In genomic region chr12:87410999-87411398, GRCm38 (mm10) we compare ENCODE assay signal across 16 mouse cellular contexts. TPM values are rescaled to one million over a fixed set of nuclear protein-coding genes. Genes with fewer than 3 reads are reported as not detected.
A peak's percentile ranks its signal among the peaks of the same experiment; 100 is the strongest.
DNase-seq lines count a peak whose midpoint lies in the region; ATAC-seq and TF ChIP-seq lines count a peak whose summit lies in the region.
"Had no signal": no experiment of that assay in that cellular context is flagged by ENCODE, and none has a peak within 500 bp of the region (broad histone marks: within the 10 kb centered on the region; RNA-seq: fewer than 3 reads in every experiment).

No protein-coding gene starts in this region.

- H3K27ac ChIP-seq in heart, postnatal 0 days (ENCODE audit: low read depth), result no peak overlapping the region
- H3K27ac ChIP-seq in heart, embryonic 10.5 days, result no peak overlapping the region
- H3K27ac ChIP-seq: embryonic facial prominence, embryonic 12.5 days; midbrain, embryonic 15.5 days had no signal

- peaks cover 20% of the 10 kb centered on the region for H3K4me1 ChIP-seq in heart, postnatal 0 days (ENCODE audit: control insufficient read depth, insufficient read depth)
- peaks cover 23% of the 10 kb centered on the region for H3K4me1 ChIP-seq in heart, embryonic 10.5 days
- peaks cover 52% of the 10 kb centered on the region for H3K4me1 ChIP-seq in megakaryocyte, embryonic 14.5 days
- H3K4me1 ChIP-seq: midbrain, embryonic 15.5 days had no signal

- 14% methylated on average over 7 of the region's 7 CpGs for WGBS in heart, postnatal 0 days
- WGBS in heart, embryonic 10.5 days, result 39% methylated on average over 7 of the region's 7 CpGs

- no peak overlapping the region for H3K4me3 ChIP-seq in heart, postnatal 0 days (ENCODE audit: low read depth, low read length)
- no peak overlapping the region for H3K4me3 ChIP-seq in heart, embryonic 10.5 days
- peak overlapping the region; percentile 59 for H3K4me3 ChIP-seq in megakaryocyte, embryonic 14.5 days (replicated peaks)
- H3K4me3 ChIP-seq: embryonic facial prominence, embryonic 12.5 days; midbrain, embryonic 15.5 days had no signal

- TF ChIP-seq CTCF in heart, postnatal 0 days (IDR thresholded peaks at IDR 0.05; ENCODE audit: low read depth), result no peak

- 0 out of 2 replicates have a peak overlapping the region, but pooled peaks have one; percentile 12 for H3K4me2 ChIP-seq in heart, postnatal 0 days (ENCODE audit: low read depth, low read length)
- H3K4me2 ChIP-seq: embryonic facial prominence, embryonic 12.5 days; lung, embryonic 14.5 days; midbrain, embryonic 15.5 days had no signal

- ATAC-seq in heart, postnatal 0 days (ENCODE audit: insufficient read depth, low read depth), result no peak
- no peak for ATAC-seq in megakaryocyte, adult 5-6 weeks (ENCODE audit: poor library complexity, severe bottlenecking)
- ATAC-seq in erythroid progenitor cell, adult 5-6 weeks (replicated peaks; ENCODE audit: low FRiP score, poor library complexity, severe bottlenecking), result no peak
- ATAC-seq: midbrain, embryonic 15.5 days had no signal

- H3K27me3 ChIP-seq in heart, postnatal 0 days (ENCODE audit: control insufficient read depth, insufficient read depth, low read length), result no peaks in the 10 kb centered on the region
- no peaks in the 10 kb centered on the region for H3K27me3 ChIP-seq in heart, embryonic 10.5 days (ENCODE audit: insufficient read depth, poor library complexity, severe bottlenecking)
- H3K27me3 ChIP-seq in megakaryocyte, embryonic 14.5 days (replicated peaks), result peaks cover 6% of the 10 kb centered on the region
- H3K27me3 ChIP-seq: embryonic facial prominence, embryonic 12.5 days; midbrain, embryonic 15.5 days had no signal

- no peak for DNase-seq in heart, postnatal 0 days (ENCODE audit: low spot score)
- no peak for DNase-seq in heart, embryonic 10.5 days (ENCODE audit: low spot score)
- peak; percentile 44 for DNase-seq in ZHBTc4 (ENCODE audit: low read depth, low spot score)
- DNase-seq in testis, postnatal 10 days (ENCODE audit: low spot score), result no peak
- no peak for DNase-seq in thymus, adult 18-20 months
- DNase-seq: cerebellum, postnatal 14 days; heart, postnatal 10 days; kidney, postnatal 25 days; left cerebral cortex, postnatal 4 days; lung, embryonic 14.5 days; thymus, postnatal 14 days had no signal

- no peaks in the 10 kb centered on the region for H3K36me3 ChIP-seq in heart, postnatal 0 days (replicated peaks; ENCODE audit: control insufficient read depth, insufficient read depth, low read length)
- no peaks in the 10 kb centered on the region for H3K36me3 ChIP-seq in heart, embryonic 10.5 days
- H3K36me3 ChIP-seq in megakaryocyte, embryonic 14.5 days (replicated peaks; ENCODE audit: low read length), result no peaks in the 10 kb centered on the region
- H3K36me3 ChIP-seq: embryonic facial prominence, embryonic 12.5 days; midbrain, embryonic 15.5 days had no signal

- H3K9me3 ChIP-seq in heart, postnatal 0 days (replicated peaks; ENCODE audit: control insufficient read depth, low read length), result no peaks in the 10 kb centered on the region
- H3K9me3 ChIP-seq in heart, embryonic 10.5 days, result no peaks in the 10 kb centered on the region
- no peaks in the 10 kb centered on the region for H3K9me3 ChIP-seq in megakaryocyte, embryonic 14.5 days
- H3K9me3 ChIP-seq: embryonic facial prominence, embryonic 12.5 days; midbrain, embryonic 15.5 days had no signal

- TF ChIP-seq EP300 in heart, postnatal 0 days (IDR thresholded peaks at IDR 0.05; ENCODE audit: low read depth), result no peak

- no peak overlapping the region for H3K9ac ChIP-seq in heart, postnatal 0 days (replicated peaks; ENCODE audit: low read depth, low read length)
- H3K9ac ChIP-seq: embryonic facial prominence, embryonic 12.5 days; lung, embryonic 14.5 days; midbrain, embryonic 15.5 days had no signal

RNA-seq across cellular contexts. Expression of gene Sptlc2, which starts 22.8 kb away (rescaled TPM):
- total RNA-seq in heart, postnatal 0 days (2014; rRNA removed; ENCODE audit: low replicate concordance), result 23.5 and 66.6 TPM in 2 replicates
- polyA plus RNA-seq in heart, postnatal 0 days (2015; fragmentation: Nextera tagmentation; extraction: Ambion mirVana), result 65.1 and 67.0 TPM in 2 replicates
- 76.7 and 76.9 TPM in 2 replicates for polyA plus RNA-seq in heart, embryonic 10.5 days (2016; fragmentation: Nextera tagmentation; extraction: Ambion mirVana)
- 5.6 and 44.0 TPM in 2 replicates for polyA plus RNA-seq in megakaryocyte, embryonic 14.5 days (2012; ENCODE audit: insufficient read depth, low replicate concordance)
- total RNA-seq in megakaryocyte, adult 5-6 weeks (2015), result 210 and 245 TPM in 2 replicates
- total RNA-seq in megakaryocyte, adult 5-6 weeks (2017), result 168 and 181 TPM in 2 replicates
- total RNA-seq in erythroid progenitor cell, adult 5-6 weeks (2015; ENCODE audit: low replicate concordance), result 33.9 and 45.7 TPM in 2 replicates
- 20.4 and 40.2 TPM in 2 replicates for total RNA-seq in erythroid progenitor cell, adult 5-6 weeks (2017; ENCODE audit: low replicate concordance)

RNA-seq across cellular contexts. Expression of gene Slirp, which starts 32.7 kb away (rescaled TPM):
- total RNA-seq in heart, postnatal 0 days (2014; rRNA removed; ENCODE audit: low replicate concordance), result 123 and 224 TPM in 2 replicates
- polyA plus RNA-seq in heart, postnatal 0 days (2015; fragmentation: Nextera tagmentation; extraction: Ambion mirVana), result 288 and 307 TPM in 2 replicates
- polyA plus RNA-seq in heart, embryonic 10.5 days (2016; fragmentation: Nextera tagmentation; extraction: Ambion mirVana), result 265 and 273 TPM in 2 replicates
- polyA plus RNA-seq in megakaryocyte, embryonic 14.5 days (2012; ENCODE audit: insufficient read depth, low replicate concordance), result 2.9 TPM in 1 of 2 replicates, not detected in the other
- 74.3 and 85.7 TPM in 2 replicates for total RNA-seq in megakaryocyte, adult 5-6 weeks (2015)
- total RNA-seq in megakaryocyte, adult 5-6 weeks (2017), result 34.3 and 64.3 TPM in 2 replicates
- total RNA-seq in erythroid progenitor cell, adult 5-6 weeks (2015; ENCODE audit: low replicate concordance), result 16.3 and 35.7 TPM in 2 replicates
- 3.3 and 34.5 TPM in 2 replicates for total RNA-seq in erythroid progenitor cell, adult 5-6 weeks (2017; ENCODE audit: low replicate concordance)

RNA-seq across cellular contexts. Expression of gene Alkbh1, which starts 32.8 kb away (rescaled TPM):
- total RNA-seq in heart, postnatal 0 days (2014; rRNA removed; ENCODE audit: low replicate concordance), result 26.2 and 26.6 TPM in 2 replicates
- polyA plus RNA-seq in heart, postnatal 0 days (2015; fragmentation: Nextera tagmentation; extraction: Ambion mirVana), result 14.3 and 17.7 TPM in 2 replicates
- 49.2 and 61.9 TPM in 2 replicates for polyA plus RNA-seq in heart, embryonic 10.5 days (2016; fragmentation: Nextera tagmentation; extraction: Ambion mirVana)
- 36.7 and 132 TPM in 2 replicates for polyA plus RNA-seq in megakaryocyte, embryonic 14.5 days (2012; ENCODE audit: insufficient read depth, low replicate concordance)
- total RNA-seq in megakaryocyte, adult 5-6 weeks (2015), result 17.7 and 19.5 TPM in 2 replicates
- 25.6 and 32.2 TPM in 2 replicates for total RNA-seq in megakaryocyte, adult 5-6 weeks (2017)
- total RNA-seq in erythroid progenitor cell, adult 5-6 weeks (2015; ENCODE audit: low replicate concordance), result 7.2 and 20.5 TPM in 2 replicates
- total RNA-seq in erythroid progenitor cell, adult 5-6 weeks (2017; ENCODE audit: low replicate concordance), result 18.0 and 19.9 TPM in 2 replicates
